Mouse (Mus musculus): ENCODE measurements around the gene Pop7. TPM values are rescaled to one million over a fixed set of nuclear protein-coding genes. Genes with fewer than 3 reads are reported as not detected.

Gene Pop7
- polyA plus RNA-seq, 1 experiment from 2014 or later = 57.9 TPM

DNA sequence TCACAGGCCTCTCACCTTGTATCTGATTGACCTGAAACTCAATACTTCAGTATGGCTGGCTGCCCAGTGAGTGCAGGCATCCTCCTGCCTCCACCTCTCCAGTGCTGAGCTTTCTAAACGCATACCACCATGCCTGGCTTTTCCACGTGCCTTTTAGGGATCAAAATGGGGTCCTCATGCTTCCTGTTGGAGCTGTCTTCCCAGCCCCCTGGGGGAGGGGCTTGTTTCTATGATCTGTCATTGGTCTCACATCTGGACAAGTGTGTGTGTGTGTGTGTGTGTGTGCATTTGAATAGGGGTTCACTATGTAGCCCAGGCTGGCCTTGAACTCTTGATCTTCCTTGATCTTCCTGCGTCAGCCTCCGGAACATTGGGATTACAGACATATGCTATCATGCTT is 35.1 kb upstream of the Pop7 start:
- H3K27ac ChIP-seq (ENCODE audit: low read depth, low read length) = no peak overlapping the region
- 62% methylated on average over 4 of the region's 4 CpGs for WGBS
- no peak overlapping the region for H3K4me2 ChIP-seq (ENCODE audit: low read depth)
- no peaks in the 10 kb centered on the region for H3K27me3 ChIP-seq (ENCODE audit: control insufficient read depth, insufficient read depth, low read length)
- no peaks in the 10 kb centered on the region for H3K9me3 ChIP-seq (ENCODE audit: control insufficient read depth, low read length)
- H3K9ac ChIP-seq (ENCODE audit: low read length) = no peak overlapping the region
- no peaks in the 10 kb centered on the region for H3K4me1 ChIP-seq (ENCODE audit: control insufficient read depth, insufficient read depth, low read length)
- no peak for DNase-seq (ENCODE audit: low spot score)
- H3K36me3 ChIP-seq (ENCODE audit: control insufficient read depth, insufficient read depth, low read length) = no peaks in the 10 kb centered on the region
- no peak overlapping the region for H3K4me3 ChIP-seq (ENCODE audit: low read depth, low read length)
- ATAC-seq (ENCODE audit: insufficient read depth, low FRiP score, low TSS enrichment) = no peak

GRCm38 (mm10) chr5:137535318-137535717 is 33.0 kb upstream of the Pop7 start:
- WGBS = 84% methylated on average over 9 of the region's 9 CpGs
- Histone ChIP-seq H3K27me3 (ENCODE audit: control insufficient read depth, insufficient read depth, low read length) (no peaks in the 10 kb centered on the region), H3K9ac (ENCODE audit: low read length) (no peak overlapping the region), H3K27ac (ENCODE audit: low read depth, low read length) (no peak overlapping the region), H3K36me3 (ENCODE audit: control insufficient read depth, insufficient read depth, low read length) (no peaks in the 10 kb centered on the region), H3K9me3 (ENCODE audit: control insufficient read depth, low read length) (no peaks in the 10 kb centered on the region), H3K4me3 (ENCODE audit: low read depth, low read length) (no peak overlapping the region), H3K4me1 (ENCODE audit: control insufficient read depth, insufficient read depth, low read length) (peaks cover 2% of the 10 kb centered on the region; the same call in 1 of the 2 replicates), H3K4me2 (ENCODE audit: low read depth) (no peak overlapping the region)
- ATAC-seq (ENCODE audit: insufficient read depth, low FRiP score, low TSS enrichment) = no peak
- DNase-seq (ENCODE audit: low spot score) = no peak

GRCm38 (mm10) chr5:137534762-137535161 is 32.4 kb upstream of the Pop7 start:
- Histone ChIP-seq H3K27me3 (ENCODE audit: control insufficient read depth, insufficient read depth, low read length) (no peaks in the 10 kb centered on the region), H3K36me3 (ENCODE audit: control insufficient read depth, insufficient read depth, low read length) (peaks cover under 1% of the 10 kb centered on the region; the same call in 1 of the 2 replicates), H3K27ac (ENCODE audit: low read depth, low read length) (no peak overlapping the region), H3K9me3 (ENCODE audit: control insufficient read depth, low read length) (no peaks in the 10 kb centered on the region), H3K9ac (ENCODE audit: low read length) (no peak overlapping the region), H3K4me1 (ENCODE audit: control insufficient read depth, insufficient read depth, low read length) (peaks cover 7% of the 10 kb centered on the region; the same call in 1 of the 2 replicates), H3K4me3 (ENCODE audit: low read depth, low read length) (no peak overlapping the region), H3K4me2 (ENCODE audit: low read depth) (no peak overlapping the region)
- ATAC-seq (ENCODE audit: insufficient read depth, low FRiP score, low TSS enrichment) (no peak), DNase-seq (ENCODE audit: low spot score) (no peak)
- 86% methylated on average over 3 of the region's 3 CpGs for WGBS

DNA sequence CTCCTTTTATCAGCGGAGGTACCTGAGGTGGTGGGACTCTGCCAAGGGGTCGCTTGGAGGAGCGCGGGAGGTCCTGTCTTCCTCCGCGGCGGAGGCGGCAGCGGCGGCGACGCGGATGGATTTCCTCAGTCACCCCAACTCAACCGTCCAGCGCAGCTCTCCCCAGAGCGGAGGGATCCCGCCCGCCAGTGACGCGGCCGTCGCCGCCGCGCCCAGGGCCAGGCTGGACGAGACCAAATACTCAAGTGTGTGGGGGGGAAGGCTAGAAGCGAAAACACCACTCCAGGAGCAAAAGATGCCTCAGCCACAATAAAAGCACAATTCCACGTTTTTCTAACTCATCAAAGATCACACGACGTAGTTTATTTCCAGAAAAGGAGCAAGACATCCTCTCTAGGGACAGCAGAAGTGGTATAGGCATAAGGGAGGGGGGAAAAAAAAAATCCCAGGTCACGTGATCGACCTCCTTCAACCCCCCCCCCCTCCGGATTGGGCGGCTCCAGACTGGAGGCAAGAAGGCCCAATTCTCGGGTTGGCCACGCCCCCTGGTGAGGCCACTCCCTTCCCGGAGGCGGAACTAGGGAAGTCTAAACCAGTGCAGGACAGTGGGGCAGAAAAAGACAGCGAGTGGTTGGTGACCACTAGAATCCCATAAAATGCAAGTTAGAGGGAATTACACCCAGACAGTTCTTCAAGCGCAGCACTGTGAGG is 31.0 kb upstream of the Pop7 start, which contains the start of the genes Epo and Gnb2:
Gene Epo, minus strand, starts transcription at position 126 of the 711 bp plus-strand sequence.
Gene Gnb2, minus strand, starts transcription at position 394 of the 711 bp plus-strand sequence.
- peak; percentile 61 for ATAC-seq (ENCODE audit: insufficient read depth, low FRiP score, low TSS enrichment)
- under 1% methylated on average over 38 of the region's 40 CpGs for whole genome bisulfite sequencing
- peaks cover 10% of the 10 kb centered on the region for H3K36me3 ChIP-seq (ENCODE audit: control insufficient read depth, insufficient read depth, low read length)
- DNase-seq (ENCODE audit: low spot score) = peak; percentile 98
- peak within 1 kb of the TSS; percentile 94 for H3K27ac ChIP-seq (ENCODE audit: low read depth, low read length)
- peaks cover 14% of the 10 kb centered on the region; the same call in 1 of the 2 replicates for H3K4me1 ChIP-seq (ENCODE audit: control insufficient read depth, insufficient read depth, low read length)
- H3K4me3 ChIP-seq (ENCODE audit: low read depth, low read length) = peak within 1 kb of the TSS; percentile 89
- no peaks in the 10 kb centered on the region for H3K27me3 ChIP-seq (ENCODE audit: control insufficient read depth, insufficient read depth, low read length)
- no peaks in the 10 kb centered on the region for H3K9me3 ChIP-seq (ENCODE audit: control insufficient read depth, low read length)
- H3K9ac ChIP-seq (ENCODE audit: low read length) = peak within 1 kb of the TSS; percentile 93
- H3K4me2 ChIP-seq (ENCODE audit: low read depth) = peak within 1 kb of the TSS; percentile 69

- Histone ChIP-seq H3K9ac (ENCODE audit: low read length) (peak overlapping the region; percentile 93), H3K27me3 (ENCODE audit: control insufficient read depth, insufficient read depth, low read length) (no peaks in the 10 kb centered on the region), H3K4me2 (ENCODE audit: low read depth) (peak overlapping the region; percentile 69), H3K36me3 (ENCODE audit: control insufficient read depth, insufficient read depth, low read length) (peaks cover 13% of the 10 kb centered on the region), H3K27ac (ENCODE audit: low read depth, low read length) (peak overlapping the region; percentile 94), H3K4me3 (ENCODE audit: low read depth, low read length) (peak overlapping the region; percentile 89), H3K9me3 (ENCODE audit: control insufficient read depth, low read length) (no peaks in the 10 kb centered on the region), H3K4me1 (ENCODE audit: control insufficient read depth, insufficient read depth, low read length) (peaks cover 14% of the 10 kb centered on the region; the same call in 1 of the 2 replicates)
- no peak for ATAC-seq (ENCODE audit: insufficient read depth, low FRiP score, low TSS enrichment)
- no peak for DNase-seq (ENCODE audit: low spot score)
- 0% methylated on average over 10 of the region's 12 CpGs for WGBS
Observed at GRCm38 (mm10) chr5:137532808-137533116, 30.4 kb upstream of the Pop7 start.

DNA sequence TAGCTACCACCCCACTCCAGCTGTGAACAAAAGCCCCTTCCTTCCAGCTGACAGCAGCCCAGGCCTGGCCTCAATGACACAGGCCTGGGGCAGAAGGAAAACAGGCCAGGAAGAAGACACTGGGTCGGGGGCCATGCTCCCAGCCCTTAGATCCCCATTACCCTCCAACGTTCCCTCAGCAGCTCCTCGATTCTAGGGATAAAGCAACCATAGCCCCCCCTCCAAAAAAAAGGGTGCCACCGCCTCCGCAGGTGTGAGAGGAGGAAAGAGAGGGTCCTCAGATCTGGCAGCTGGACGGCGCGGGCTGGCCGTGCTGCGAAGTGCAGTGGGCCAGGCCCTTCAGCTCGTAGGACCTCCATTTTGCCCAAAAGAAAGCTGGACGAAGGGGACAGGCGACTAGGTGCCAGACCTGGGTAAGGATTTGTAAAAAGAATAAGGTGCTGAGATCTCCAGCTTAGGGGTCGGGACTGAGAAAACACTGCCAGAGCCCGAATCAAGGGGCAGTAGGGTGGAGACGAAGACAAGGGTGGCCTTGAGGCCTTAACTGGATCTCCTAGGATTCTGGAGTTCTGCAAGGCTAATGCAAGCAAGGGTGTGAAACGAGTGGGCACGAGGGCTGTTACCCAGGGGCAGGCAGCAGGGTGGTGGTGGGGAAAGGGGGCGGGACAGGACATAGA is 30.0 kb upstream of the Pop7 start:
- H3K27ac ChIP-seq (ENCODE audit: low read depth, low read length) = peak overlapping the region; percentile 94
- H3K36me3 ChIP-seq (ENCODE audit: control insufficient read depth, insufficient read depth, low read length) = peaks cover 13% of the 10 kb centered on the region
- peak; percentile 49 for DNase-seq (ENCODE audit: low spot score)
- ATAC-seq (ENCODE audit: insufficient read depth, low FRiP score, low TSS enrichment) = no peak
- 1% methylated on average over 19 of the region's 19 CpGs for WGBS
- H3K9ac ChIP-seq (ENCODE audit: low read length) = peak overlapping the region; percentile 93
- H3K27me3 ChIP-seq (ENCODE audit: control insufficient read depth, insufficient read depth, low read length) = no peaks in the 10 kb centered on the region
- peaks cover 14% of the 10 kb centered on the region; the same call in 1 of the 2 replicates for H3K4me1 ChIP-seq (ENCODE audit: control insufficient read depth, insufficient read depth, low read length)
- H3K9me3 ChIP-seq (ENCODE audit: control insufficient read depth, low read length) = no peaks in the 10 kb centered on the region
- H3K4me3 ChIP-seq (ENCODE audit: low read depth, low read length) = peak overlapping the region; percentile 89
- peak overlapping the region; percentile 69 for H3K4me2 ChIP-seq (ENCODE audit: low read depth)

DNA sequence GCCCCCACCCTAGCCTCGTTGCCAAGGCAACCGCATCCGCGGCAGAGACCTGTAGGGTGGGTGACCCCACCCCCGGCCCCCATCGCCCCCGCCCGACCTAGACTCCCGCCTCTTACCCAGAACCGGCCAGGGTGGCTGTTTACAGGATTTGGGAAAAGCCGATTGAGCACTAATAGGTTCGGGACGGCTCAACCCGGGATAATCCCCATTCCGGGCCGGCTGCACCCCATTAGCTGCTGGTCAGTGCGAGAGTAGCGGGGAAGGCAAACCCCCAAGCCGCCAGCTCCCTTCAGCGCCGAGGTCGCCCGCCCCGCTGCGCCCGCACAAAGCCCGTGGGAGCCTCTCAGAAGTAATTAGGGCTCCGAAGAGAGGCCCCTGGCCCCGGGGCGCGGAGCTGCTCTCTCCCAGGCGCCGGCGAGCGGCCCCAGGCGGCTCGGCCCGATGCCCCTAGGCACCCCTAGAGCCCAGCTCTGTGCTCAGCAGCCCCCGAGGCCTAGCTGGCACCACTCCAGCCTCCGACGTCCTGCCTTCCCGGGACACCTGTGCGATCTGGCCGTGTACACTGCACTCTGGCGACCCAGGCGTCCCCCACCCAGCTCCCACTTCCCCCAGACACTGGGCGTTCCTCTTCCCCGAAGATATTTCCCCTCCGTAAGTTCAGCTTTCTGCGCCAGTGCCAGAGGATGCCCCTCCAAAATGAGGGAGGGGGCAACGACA is 29.3 kb upstream of the Pop7 start:
- Histone ChIP-seq H3K27ac (ENCODE audit: low read depth, low read length) (peak overlapping the region; percentile 94), H3K4me1 (ENCODE audit: control insufficient read depth, insufficient read depth, low read length) (peaks cover 14% of the 10 kb centered on the region; the same call in 1 of the 2 replicates), H3K4me3 (ENCODE audit: low read depth, low read length) (peak overlapping the region; percentile 89), H3K9me3 (ENCODE audit: control insufficient read depth, low read length) (no peaks in the 10 kb centered on the region), H3K4me2 (ENCODE audit: low read depth) (peak overlapping the region; percentile 69), H3K27me3 (ENCODE audit: control insufficient read depth, insufficient read depth, low read length) (no peaks in the 10 kb centered on the region), H3K9ac (ENCODE audit: low read length) (peak overlapping the region; percentile 93), H3K36me3 (ENCODE audit: control insufficient read depth, insufficient read depth, low read length) (peaks cover 15% of the 10 kb centered on the region)
- ATAC-seq (ENCODE audit: insufficient read depth, low FRiP score, low TSS enrichment) (peak; percentile 17), DNase-seq (ENCODE audit: low spot score) (peak; percentile 67)
- under 1% methylated on average over 49 of the region's 51 CpGs for WGBS

- no peaks in the 10 kb centered on the region for H3K9me3 ChIP-seq (ENCODE audit: control insufficient read depth, low read length)
- DNase-seq (ENCODE audit: low spot score) (peak; percentile 91), ATAC-seq (ENCODE audit: insufficient read depth, low FRiP score, low TSS enrichment) (peak; percentile 43)
- peak overlapping the region; percentile 94 for H3K27ac ChIP-seq (ENCODE audit: low read depth, low read length)
- H3K9ac ChIP-seq (ENCODE audit: low read length) = peak overlapping the region; percentile 93
- peak overlapping the region; percentile 89 for H3K4me3 ChIP-seq (ENCODE audit: low read depth, low read length)
- no peaks in the 10 kb centered on the region for H3K27me3 ChIP-seq (ENCODE audit: control insufficient read depth, insufficient read depth, low read length)
- peaks cover 14% of the 10 kb centered on the region; the same call in 1 of the 2 replicates for H3K4me1 ChIP-seq (ENCODE audit: control insufficient read depth, insufficient read depth, low read length)
- WGBS = under 1% methylated on average over 42 of the region's 46 CpGs
- H3K36me3 ChIP-seq (ENCODE audit: control insufficient read depth, insufficient read depth, low read length) = peaks cover 18% of the 10 kb centered on the region
- peak overlapping the region; percentile 69 for H3K4me2 ChIP-seq (ENCODE audit: low read depth)
Observed at GRCm38 (mm10) chr5:137530588-137531413, 28.5 kb upstream of the Pop7 start.

All from neural tube, embryonic 11.5 days (tissue).